Mouse (Mus musculus) stomach, postnatal 0 days (tissue): ENCODE data around the gene Slc4a5. TPM values are rescaled to one million over a fixed set of nuclear protein-coding genes. Genes with fewer than 3 reads are reported as not detected.

ENCODE experiments used
- ATAC-seq: fragments of 200-750 bp; cut with Nextera tagmentation; 2 replicates; pipeline ENCODE4 v1.8.0; 2017; ENCODE audit not compliant: low FRiP score, low TSS enrichment
- DNase-seq: peaks from one replicate; pipeline ENCODE4 v3.0.0-alpha.2; 2016; ENCODE audit warnings: low spot score
- H3K27ac ChIP-seq: fragments of 300-500 bp; sonication (generic); replicated peaks from 2 replicates; pipeline ENCODE4 v1.5.1; 2014; ENCODE audit warnings: mild to moderate bottlenecking, control low read depth
- H3K27me3 ChIP-seq: fragments of 300-500 bp; sonication (generic); 2 replicates; pipeline ENCODE4 v1.6.1; 2014; ENCODE audit warnings: low read length; ENCODE audit not compliant: control insufficient read depth, insufficient read depth
- H3K36me3 ChIP-seq: fragments of 300-500 bp; sonication (generic); 2 replicates; pipeline ENCODE4 v1.6.1; 2014; ENCODE audit warnings: low read length, mixed read lengths; ENCODE audit not compliant: control insufficient read depth, insufficient read depth
- H3K4me1 ChIP-seq: fragments of 300-500 bp; sonication (generic); replicated peaks from 2 replicates; pipeline ENCODE4 v1.6.1; 2014; ENCODE audit warnings: antibody characterized with exemption; ENCODE audit not compliant: control insufficient read depth, insufficient read depth
- H3K4me2 ChIP-seq: fragments of 300-500 bp; sonication (generic); replicated peaks from 2 replicates; pipeline ENCODE4 v1.6.1; 2014; ENCODE audit warnings: low read depth, mild to moderate bottlenecking, control low read depth, moderate library complexity
- H3K4me3 ChIP-seq: fragments of 300-500 bp; sonication (generic); 2 replicates; pipeline ENCODE4 v1.5.1; 2014; ENCODE audit warnings: low read depth, low read length, control low read depth
- H3K9ac ChIP-seq: fragments of 300-500 bp; sonication (generic); 2 replicates; pipeline ENCODE4 v1.6.1; 2014; ENCODE audit warnings: mild to moderate bottlenecking, low read length, control low read depth, mixed read lengths
- H3K9me3 ChIP-seq: fragments of 300-500 bp; sonication (generic); 2 replicates; pipeline ENCODE4 v1.6.1; 2016; ENCODE audit warnings: low read length; ENCODE audit not compliant: control insufficient read depth
- CTCF ChIP-seq: IDR thresholded peaks from 2 replicates; pipeline ENCODE4 v1.5.1; 2016; ENCODE audit warnings: antibody characterized with exemption, low read depth, mild to moderate bottlenecking, moderate library complexity
- EP300 ChIP-seq: optimal IDR thresholded peaks from 2 replicates; pipeline ENCODE3; 2016; ENCODE audit warnings: antibody characterized with exemption
- WGBS: fragments of 180-500 bp; shearing (Covaris S2); extraction: QIAGEN DNeasy Blood & Tissue Kit; methylation state at CpG from one replicate; pipeline ENCODE4 v1.1.7; 2014; 5-methylcytosine and 5-hydroxymethylcytosine counted together
- polyA plus RNA-seq: library from polyadenylated mRNA; unstranded; fragments of >200 nt; fragmentation: Nextera tagmentation; extraction: Ambion mirVana; gene quantifications from 2 replicates; pipeline ENCODE4 v1.2.1, GENCODE M21; 2015

The Slc4a5 gene
- polyA plus RNA-seq, 1 experiment from 2014 or later: 0.08 TPM

GRCm38 (mm10) chr6:83302264-83302663, 82.6 kb downstream of the Slc4a5 start:
- no peak overlapping the region for H3K4me3 ChIP-seq
- H3K27me3 ChIP-seq: no peaks in the 10 kb centered on the region
- no peak overlapping the region for H3K4me2 ChIP-seq
- no peak for DNase-seq
- no peaks in the 10 kb centered on the region for H3K9me3 ChIP-seq
- H3K27ac ChIP-seq: no peak overlapping the region
- no peak for ATAC-seq
- H3K9ac ChIP-seq: no peak overlapping the region
- WGBS: 74% methylated on average over 5 of the region's 5 CpGs
- H3K4me1 ChIP-seq: no peaks in the 10 kb centered on the region
- TF ChIP-seq EP300 (no peak), CTCF (no peak)
- H3K36me3 ChIP-seq: 0 out of 2 replicates have a peak, but pooled peaks cover 2% of the 10 kb centered on the region

GRCm38 (mm10) chr6:83309017-83309416, 89.4 kb downstream of the Slc4a5 start:
- Histone ChIP-seq H3K27me3 (no peaks in the 10 kb centered on the region), H3K4me3 (no peak overlapping the region), H3K27ac (no peak overlapping the region), H3K9ac (no peak overlapping the region), H3K4me1 (no peaks in the 10 kb centered on the region), H3K9me3 (no peaks in the 10 kb centered on the region), H3K36me3 (peaks cover 2% of the 10 kb centered on the region; the same call in 1 of the 2 replicates), H3K4me2 (no peak overlapping the region)
- DNase-seq: no peak
- WGBS: 85% methylated on average over 7 of the region's 7 CpGs
- TF ChIP-seq CTCF: peak; percentile 58
- TF ChIP-seq EP300: no peak
- no peak for ATAC-seq

- H3K36me3 ChIP-seq: peaks cover 2% of the 10 kb centered on the region; the same call in 1 of the 2 replicates
- TF ChIP-seq EP300 (no peak), CTCF (no peak)
- H3K27ac ChIP-seq: peak overlapping the region; percentile 70; the same call in 1 of the 2 replicates
- no peaks in the 10 kb centered on the region for H3K27me3 ChIP-seq
- DNase-seq: no peak
- WGBS: 82% methylated on average over 11 of the region's 11 CpGs
- H3K4me3 ChIP-seq: no peak overlapping the region
- no peaks in the 10 kb centered on the region for H3K9me3 ChIP-seq
- H3K4me2 ChIP-seq: no peak overlapping the region
- H3K4me1 ChIP-seq: no peaks in the 10 kb centered on the region
- ATAC-seq: no peak; the same call in 1 of the 2 replicates
- H3K9ac ChIP-seq: no peak overlapping the region
Observed at GRCm38 (mm10) chr6:83311206-83311605, 91.6 kb downstream of the Slc4a5 start.

GRCm38 (mm10) chr6:83312021-83312420, 92.4 kb downstream of the Slc4a5 start:
- 78% methylated on average over 7 of the region's 7 CpGs for WGBS
- peak; percentile 96 for ATAC-seq
- no peak overlapping the region for H3K4me2 ChIP-seq

GRCm38 (mm10) chr6:83312514-83312913, 92.9 kb downstream of the Slc4a5 start:
- 84% methylated on average over 8 of the region's 8 CpGs for WGBS

More at GRCm38 (mm10) chr6:83312021-83312420, 92.4 kb downstream of the Slc4a5 start:
- Histone ChIP-seq H3K4me1 (no peaks in the 10 kb centered on the region), H3K4me3 (no peak overlapping the region), H3K9me3 (no peaks in the 10 kb centered on the region), H3K27ac (peak overlapping the region; percentile 70), H3K27me3 (no peaks in the 10 kb centered on the region), H3K9ac (no peak overlapping the region), H3K36me3 (no peaks in the 10 kb centered on the region; the same call in 1 of the 2 replicates)
- DNase-seq: peak; percentile 66
- TF ChIP-seq EP300 (no peak), CTCF (no peak)

GRCm38 (mm10) chr6:83315293-83315692, 95.7 kb downstream of the Slc4a5 start:
- H3K36me3 ChIP-seq: no peaks in the 10 kb centered on the region; the same call in 1 of the 2 replicates
- no peaks in the 10 kb centered on the region for H3K27me3 ChIP-seq
- no peak for DNase-seq
- H3K4me1 ChIP-seq: no peaks in the 10 kb centered on the region
- H3K9me3 ChIP-seq: no peaks in the 10 kb centered on the region
- ATAC-seq: no peak
- TF ChIP-seq EP300 (no peak), CTCF (no peak)
- no peak overlapping the region for H3K4me2 ChIP-seq
- H3K27ac ChIP-seq: no peak overlapping the region
- no peak overlapping the region for H3K9ac ChIP-seq
- H3K4me3 ChIP-seq: no peak overlapping the region

More at GRCm38 (mm10) chr6:83312514-83312913, 92.9 kb downstream of the Slc4a5 start:
- ATAC-seq: no peak
- Histone ChIP-seq H3K27ac (no peak overlapping the region), H3K9ac (no peak overlapping the region), H3K27me3 (no peaks in the 10 kb centered on the region), H3K4me1 (no peaks in the 10 kb centered on the region), H3K4me2 (no peak overlapping the region), H3K9me3 (no peaks in the 10 kb centered on the region), H3K36me3 (no peaks in the 10 kb centered on the region; the same call in 1 of the 2 replicates), H3K4me3 (no peak overlapping the region)
- no peak for TF ChIP-seq CTCF
- no peak for DNase-seq
